Mouse (Mus musculus): Measurements from ENCODE around the gene Fgfr4. TPM values are rescaled to one million over a fixed set of nuclear protein-coding genes. Genes with fewer than 3 reads are reported as not detected.

Gene Fgfr4
- polyA plus RNA-seq, 1 experiment from 2014 or later: 11.8 TPM

- Histone ChIP-seq H3K27me3 (no peaks in the 10 kb centered on the region), H3K4me1 (peaks cover 61% of the 10 kb centered on the region), H3K9ac (peak overlapping the region; percentile 95), H3K4me3 (peak overlapping the region; percentile 81), H3K27ac (peak overlapping the region; percentile 99), H3K9me3 (no peaks in the 10 kb centered on the region), H3K36me3 (peaks cover 44% of the 10 kb centered on the region), H3K4me2 (replicated peaks) (peak overlapping the region; percentile 68)
- WGBS: 55% methylated on average over 10 of the region's 10 CpGs
- ATAC-seq (ENCODE audit: low FRiP score, low read depth): no peak
These were observed 60.8 kb downstream of the Fgfr4 start for GRCm38 (mm10) chr13:55213138-55213806.

Other genes with a start within 250 kb of the Fgfr4 start
- 0.86 and 1.2 TPM in 2 replicates for gene Unc5a, start 203.2 kb upstream of the Fgfr4 start, polyA plus RNA-seq (2015; fragmentation: Nextera tagmentation; extraction: Ambion mirVana)
- 0.96 and 1.1 TPM in 2 replicates for gene Hk3, start 131.3 kb upstream of the Fgfr4 start, polyA plus RNA-seq (2015; fragmentation: Nextera tagmentation; extraction: Ambion mirVana)
- 29.8 and 30.6 TPM in 2 replicates for gene Uimc1, start 52.3 kb upstream of the Fgfr4 start, polyA plus RNA-seq (2015; fragmentation: Nextera tagmentation; extraction: Ambion mirVana)
- gene Zfp346, start 47.3 kb upstream of the Fgfr4 start, polyA plus RNA-seq (2015; fragmentation: Nextera tagmentation; extraction: Ambion mirVana): 26.4 and 31.5 TPM in 2 replicates
- not detected in 2 replicates for gene Gm17617, start 19.1 kb upstream of the Fgfr4 start, polyA plus RNA-seq (2015; fragmentation: Nextera tagmentation; extraction: Ambion mirVana)
- 80.4 and 82.4 TPM in 2 replicates for gene Nsd1, start 57.1 kb downstream of the Fgfr4 start, polyA plus RNA-seq (2015; fragmentation: Nextera tagmentation; extraction: Ambion mirVana)
- 371 and 378 TPM in 2 replicates for gene Prelid1, start 167.9 kb downstream of the Fgfr4 start, polyA plus RNA-seq (2015; fragmentation: Nextera tagmentation; extraction: Ambion mirVana)
- 104 and 109 TPM in 2 replicates for gene Rab24, start 169.3 kb downstream of the Fgfr4 start, polyA plus RNA-seq (2015; fragmentation: Nextera tagmentation; extraction: Ambion mirVana)
- gene Mxd3, start 177.2 kb downstream of the Fgfr4 start, polyA plus RNA-seq (2015; fragmentation: Nextera tagmentation; extraction: Ambion mirVana): 40.9 and 41.0 TPM in 2 replicates
- gene Lman2, start 210.1 kb downstream of the Fgfr4 start, polyA plus RNA-seq (2015; fragmentation: Nextera tagmentation; extraction: Ambion mirVana): 93.9 and 94.0 TPM in 2 replicates
- 1.3 and 1.5 TPM in 2 replicates for gene Rgs14, start 217.1 kb downstream of the Fgfr4 start, polyA plus RNA-seq (2015; fragmentation: Nextera tagmentation; extraction: Ambion mirVana)
- 0.06 TPM in 1 of 2 replicates, not detected in the other for gene Slc34a1, start 245.5 kb downstream of the Fgfr4 start, polyA plus RNA-seq (2015; fragmentation: Nextera tagmentation; extraction: Ambion mirVana)

Data from limb, embryonic 13.5 days (tissue).